Mouse (Mus musculus): ENCODE measurements around the gene Cntnap1.
A peak's percentile ranks its signal among the peaks of the same experiment; 100 is the strongest.

Gene Cntnap1

GRCm38 (mm10) chr11:101185441-101185840, 15.1 kb downstream of the Cntnap1 start:
- no peak for DNase-seq (ENCODE audit: low spot score)

DNA sequence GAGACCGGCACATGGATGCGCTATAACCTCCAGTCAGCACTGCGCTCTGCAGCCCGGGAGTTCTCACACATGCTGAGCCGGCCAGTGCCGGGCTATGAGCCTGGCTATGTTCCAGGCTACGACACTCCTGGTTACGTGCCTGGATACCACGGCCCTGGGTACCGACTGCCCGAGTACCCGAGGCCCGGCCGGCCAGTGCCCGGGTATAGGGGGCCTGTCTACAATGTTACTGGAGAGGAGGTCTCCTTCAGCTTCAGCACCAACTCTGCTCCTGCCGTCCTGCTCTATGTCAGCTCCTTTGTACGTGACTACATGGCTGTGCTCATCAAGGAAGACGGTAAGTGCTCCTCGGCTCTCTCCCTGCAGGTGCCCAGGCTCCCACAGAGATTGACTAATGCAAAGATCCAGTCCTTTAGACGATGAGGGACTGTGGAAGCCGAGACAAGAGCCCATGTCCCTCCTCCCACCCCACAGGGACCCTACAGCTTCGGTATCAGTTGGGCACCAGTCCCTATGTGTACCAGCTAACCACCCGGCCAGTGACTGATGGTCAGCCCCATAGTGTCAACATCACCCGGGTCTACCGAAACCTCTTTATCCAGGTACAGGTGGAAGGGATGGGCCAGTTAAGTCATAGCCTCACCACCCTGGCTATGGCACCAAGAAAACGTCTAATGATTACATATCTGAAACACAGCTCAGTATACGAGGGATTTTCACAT, 16.4 kb downstream of the Cntnap1 start:
- DNase-seq (ENCODE audit: low spot score), result no peak

- DNase-seq (ENCODE audit: low spot score), result no peak
Observed at GRCm38 (mm10) chr11:101187541-101187940, 17.2 kb downstream of the Cntnap1 start.

- no peak for DNase-seq (ENCODE audit: low spot score)
Observed at GRCm38 (mm10) chr11:101188166-101188805, 18.0 kb downstream of the Cntnap1 start.

- peak; percentile 76 for DNase-seq (ENCODE audit: low spot score)
Observed at GRCm38 (mm10) chr11:101189495-101190180, 19.3 kb downstream of the Cntnap1 start.

GRCm38 (mm10) chr11:101190181-101190912, 20.0 kb downstream of the Cntnap1 start:
- DNase-seq (ENCODE audit: low spot score), result no peak

GRCm38 (mm10) chr11:101190913-101191907, 20.9 kb downstream of the Cntnap1 start:
- peak; percentile 47 for DNase-seq (ENCODE audit: low spot score)

DNA sequence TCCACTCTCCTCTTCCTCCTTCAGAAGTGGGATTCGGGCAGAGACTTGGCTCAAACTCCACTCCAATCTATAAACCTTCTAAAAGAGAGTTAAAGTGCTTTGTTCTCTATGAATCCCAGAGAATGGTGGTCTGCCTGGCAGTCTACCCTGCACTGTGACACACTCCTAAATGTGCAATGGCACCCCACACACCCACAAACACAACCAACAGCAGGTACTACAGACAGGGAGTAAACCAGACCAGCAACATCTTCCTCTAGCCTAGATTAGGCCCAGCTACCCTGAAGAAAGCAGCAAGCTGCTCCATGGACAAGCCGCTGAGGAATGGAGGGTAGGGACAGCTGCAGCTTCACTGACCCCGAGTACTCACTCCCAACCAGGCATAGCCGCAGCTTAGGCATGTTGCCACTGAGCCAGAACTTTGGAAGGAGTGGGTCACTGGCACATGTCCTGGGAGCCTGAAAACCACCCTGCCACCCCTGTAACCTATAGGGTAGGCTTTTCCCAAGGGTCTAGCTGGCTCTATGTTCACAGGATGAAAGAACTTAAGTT, 21.7 kb downstream of the Cntnap1 start:
- no peak for DNase-seq (ENCODE audit: low spot score)

DNA sequence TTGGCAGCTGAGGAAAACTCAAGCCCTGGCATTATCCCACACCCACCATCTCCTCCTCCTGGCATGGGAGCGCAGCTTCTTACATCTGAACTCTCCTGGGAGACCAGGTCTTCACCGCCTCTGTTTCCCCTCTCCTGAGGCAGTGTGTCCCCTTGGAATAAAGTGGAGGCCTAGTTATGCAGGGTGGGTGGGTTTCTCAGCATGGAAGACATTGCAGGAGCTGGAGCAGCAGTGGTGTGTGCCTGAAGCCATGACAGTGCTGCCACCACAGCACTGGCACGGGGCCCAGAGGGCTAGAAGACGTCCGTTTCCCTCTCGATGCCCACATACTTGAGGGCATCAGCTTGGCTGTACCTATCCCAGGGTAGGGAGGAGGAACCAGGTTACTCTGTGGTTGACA, 22.3 kb downstream of the Cntnap1 start:
- DNase-seq (ENCODE audit: low spot score), result no peak

GRCm38 (mm10) chr11:101193076-101193475, 22.8 kb downstream of the Cntnap1 start:
- no peak for DNase-seq (ENCODE audit: low spot score)

GRCm38 (mm10) chr11:101194137-101194536, 23.8 kb downstream of the Cntnap1 start:
- DNase-seq (ENCODE audit: low spot score), result no peak

GRCm38 (mm10) chr11:101194643-101195042, 24.3 kb downstream of the Cntnap1 start:
- DNase-seq (ENCODE audit: low spot score), result no peak

DNA sequence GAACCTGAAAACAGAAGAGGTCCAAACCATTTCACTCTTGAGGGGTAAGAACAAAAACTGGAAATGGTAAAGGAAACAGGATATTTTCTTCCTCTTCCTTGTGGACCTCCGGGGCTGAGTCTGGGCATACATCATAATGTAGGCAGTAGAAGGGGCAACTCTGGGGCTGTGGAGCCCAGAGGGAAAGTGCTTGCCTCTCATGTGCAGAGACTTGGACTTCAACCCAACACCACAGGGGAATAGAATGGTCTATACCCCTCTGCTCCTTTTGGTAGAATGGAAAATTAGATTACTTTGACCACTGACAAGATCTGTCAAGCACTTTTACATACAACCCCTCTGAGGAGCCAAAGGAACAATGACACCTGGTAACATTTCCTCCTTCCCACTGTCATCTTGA, 24.8 kb downstream of the Cntnap1 start:
- DNase-seq (ENCODE audit: low spot score), result no peak

DNA sequence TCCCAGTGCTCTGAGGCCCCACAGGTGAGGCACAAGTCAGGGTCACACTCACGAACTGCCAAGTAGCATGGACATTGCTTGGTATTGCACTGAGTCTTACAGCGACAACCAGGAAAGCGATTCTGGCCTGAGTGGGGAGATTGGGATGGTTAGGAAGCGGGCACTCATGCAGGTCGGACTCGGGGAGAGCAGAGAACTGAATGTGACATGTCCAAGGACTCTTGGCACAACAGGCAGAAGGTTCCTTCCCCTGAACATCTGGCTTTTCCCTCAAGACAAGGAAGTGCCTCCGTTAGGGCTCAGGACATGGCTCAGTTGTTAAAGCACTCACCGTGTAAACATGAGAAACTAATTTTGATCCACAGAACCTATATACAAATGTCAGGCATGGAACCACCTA, 25.2 kb downstream of the Cntnap1 start:
- no peak for DNase-seq (ENCODE audit: low spot score)

- no peak for DNase-seq (ENCODE audit: low spot score)
Observed at GRCm38 (mm10) chr11:101196175-101196574, 25.9 kb downstream of the Cntnap1 start.

DNA sequence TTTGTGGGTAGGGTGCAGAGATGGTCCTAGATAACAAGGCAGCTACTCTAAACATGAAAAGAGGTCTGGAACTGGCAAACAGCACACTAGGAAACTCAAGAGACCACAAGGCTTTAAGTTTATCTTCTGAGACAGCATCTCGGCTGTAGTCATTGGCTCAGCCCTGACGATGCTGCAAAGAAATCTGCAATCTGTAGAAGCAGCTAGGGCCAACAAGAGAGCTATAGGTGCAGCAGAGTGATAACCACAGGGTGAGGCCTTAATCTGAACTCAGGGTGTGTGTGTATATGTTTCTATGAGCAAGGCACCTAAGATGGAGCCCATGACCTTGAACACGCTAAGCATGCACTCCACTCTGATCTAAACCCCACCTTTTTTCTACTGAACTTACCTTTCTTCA, 29.2 kb downstream of the Cntnap1 start:
- no peak for DNase-seq (ENCODE audit: low spot score)

- peak; percentile 79 for DNase-seq (ENCODE audit: low spot score)
Observed at GRCm38 (mm10) chr11:101200986-101201385, 30.7 kb downstream of the Cntnap1 start.

DNA sequence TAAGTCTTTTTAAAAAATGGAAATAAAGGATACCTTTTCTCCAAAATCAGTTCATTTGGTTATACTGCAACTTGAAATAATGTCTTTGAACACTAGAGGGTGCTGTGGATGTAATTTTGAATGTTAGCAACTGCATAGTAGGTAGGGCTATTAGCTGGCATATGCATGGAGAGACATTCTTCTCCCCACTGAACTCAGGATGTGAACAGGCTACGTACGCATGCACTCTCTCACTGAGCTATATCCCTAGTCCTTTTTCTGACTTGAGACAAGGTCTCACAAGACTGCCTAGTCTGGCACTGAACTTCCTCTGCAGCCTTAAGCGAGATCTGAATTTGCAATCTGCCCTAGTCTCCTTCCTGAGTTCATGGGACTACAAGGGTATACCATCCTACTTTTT, 41.6 kb downstream of the Cntnap1 start:
- DNase-seq (ENCODE audit: low spot score), result peak; percentile 92

DNA sequence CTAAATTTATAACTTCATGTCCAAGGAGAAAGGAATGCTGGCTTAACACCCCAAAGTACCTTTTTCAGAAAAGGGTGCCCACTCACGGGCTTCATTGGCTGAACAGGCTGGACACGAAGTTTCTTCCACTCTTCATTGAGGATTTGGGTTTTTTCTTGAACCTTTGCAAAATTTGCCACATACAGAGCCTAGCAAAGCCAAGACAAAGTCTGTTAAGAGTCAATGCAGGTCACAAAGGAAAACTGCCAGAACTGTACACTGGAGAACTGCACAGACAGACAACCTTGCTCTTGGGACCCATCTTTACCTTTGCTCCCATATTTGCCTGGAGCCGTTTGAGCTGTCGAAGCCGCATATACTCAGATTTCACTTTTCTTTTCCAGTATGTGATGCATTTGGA, 46.6 kb downstream of the Cntnap1 start:
- no peak for DNase-seq (ENCODE audit: low spot score)

GRCm38 (mm10) chr11:101218436-101219055, 48.2 kb downstream of the Cntnap1 start:
- no peak for DNase-seq (ENCODE audit: low spot score)
